Mouse (Mus musculus) ES-Bruce4 (cell line): Measurements from ENCODE around the gene Ski.

ENCODE experiments used
- CTCF ChIP-seq: IDR thresholded peaks from one replicate; pipeline ENCODE4 v1.8.1; 2011; ENCODE audit warnings: low read depth, low read length
- EP300 ChIP-seq: IDR thresholded peaks from 2 replicates; pipeline ENCODE4 v1.6.1; 2011; ENCODE audit warnings: low read depth, low read length; ENCODE audit not compliant: insufficient read depth
- POLR2A ChIP-seq: IDR thresholded peaks from one replicate; pipeline ENCODE4 v1.8.1; 2011; ENCODE audit warnings: low read length; ENCODE audit not compliant: insufficient read depth

- TF ChIP-seq POLR2A (no peak), CTCF (no peak), EP300 (no peak)
Measured at GRCm38 (mm10) chr4:155113766-155114410, 108.5 kb downstream of the Ski start.
